Mouse (Mus musculus): ENCODE data around the gene Baiap2l1. TPM values are rescaled to one million over a fixed set of nuclear protein-coding genes. Genes with fewer than 3 reads are reported as not detected.

The Baiap2l1 gene
- total RNA-seq, 2 experiments from 2014 or later, result 1.6 to 2.2 TPM

- intact Hi-C loops (cut with DNase I; ENCODE audit: low total_unique reads), result no loop called here
- DNase-seq, result no peak
These were observed 94.8 kb downstream of the Baiap2l1 start for GRCm38 (mm10) chr5:144263082-144263481.

GRCm38 (mm10) chr5:144261829-144262228, 96.1 kb downstream of the Baiap2l1 start:
- DNase-seq, result no peak
- intact Hi-C loops (cut with DNase I; ENCODE audit: low total_unique reads), result no loop called here

GRCm38 (mm10) chr5:144261309-144261708, 96.6 kb downstream of the Baiap2l1 start:
- intact Hi-C loops (cut with DNase I; ENCODE audit: low total_unique reads), result no loop called here
- DNase-seq, result no peak

- intact Hi-C loops (cut with DNase I; ENCODE audit: low total_unique reads), result no loop called here
- DNase-seq, result no peak
These were observed 97.4 kb downstream of the Baiap2l1 start for GRCm38 (mm10) chr5:144260464-144260863.

GRCm38 (mm10) chr5:144259228-144259627, 98.7 kb downstream of the Baiap2l1 start:
- intact Hi-C loops (cut with DNase I; ENCODE audit: low total_unique reads), result no loop called here

GRCm38 (mm10) chr5:144258687-144259086, 99.2 kb downstream of the Baiap2l1 start:
- intact Hi-C loops (cut with DNase I; ENCODE audit: low total_unique reads), result no loop called here
- DNase-seq, result no peak

More at GRCm38 (mm10) chr5:144259228-144259627, 98.7 kb downstream of the Baiap2l1 start:
- no peak for DNase-seq

GRCm38 (mm10) chr5:144258131-144258611, 99.7 kb downstream of the Baiap2l1 start:
- peak; percentile 59 for DNase-seq
- intact Hi-C loops (cut with DNase I; ENCODE audit: low total_unique reads), result no loop called here

- intact Hi-C loops (cut with DNase I; ENCODE audit: low total_unique reads), result no loop called here
- DNase-seq, result no peak
These were observed 100.3 kb downstream of the Baiap2l1 start for GRCm38 (mm10) chr5:144257451-144258110.

GRCm38 (mm10) chr5:144256888-144257287, 101.0 kb downstream of the Baiap2l1 start:
- intact Hi-C loops (cut with DNase I; ENCODE audit: low total_unique reads), result no loop called here
- DNase-seq, result no peak

- intact Hi-C loops (cut with DNase I; ENCODE audit: low total_unique reads), result no loop called here
- no peak for DNase-seq
These were observed 101.4 kb downstream of the Baiap2l1 start for GRCm38 (mm10) chr5:144256541-144256870.

GRCm38 (mm10) chr5:144255632-144256540, 102.0 kb downstream of the Baiap2l1 start:
- peak; percentile 50 for DNase-seq
- intact Hi-C loops (cut with DNase I; ENCODE audit: low total_unique reads), result no loop called here

GRCm38 (mm10) chr5:144254811-144255631, 102.9 kb downstream of the Baiap2l1 start:
- intact Hi-C loops (cut with DNase I; ENCODE audit: low total_unique reads), result no loop called here
- peak; percentile 86 for DNase-seq

GRCm38 (mm10) chr5:144254122-144254810, 103.6 kb downstream of the Baiap2l1 start:
- intact Hi-C loops (cut with DNase I; ENCODE audit: low total_unique reads), result no loop called here
- DNase-seq, result peak; percentile 60

GRCm38 (mm10) chr5:144253212-144253611, 104.7 kb downstream of the Baiap2l1 start:
- DNase-seq, result no peak
- intact Hi-C loops (cut with DNase I; ENCODE audit: low total_unique reads), result no loop called here

GRCm38 (mm10) chr5:144251876-144252577, 105.9 kb downstream of the Baiap2l1 start:
- intact Hi-C loops (cut with DNase I; ENCODE audit: low total_unique reads), result no loop called here
- DNase-seq, result no peak

GRCm38 (mm10) chr5:144249871-144250270, 108.0 kb downstream of the Baiap2l1 start:
- intact Hi-C loops (cut with DNase I; ENCODE audit: low total_unique reads), result no loop called here
- DNase-seq, result no peak

- DNase-seq, result no peak
- intact Hi-C loops (cut with DNase I; ENCODE audit: low total_unique reads), result no loop called here
These were observed 109.9 kb downstream of the Baiap2l1 start for GRCm38 (mm10) chr5:144247906-144248585.

GRCm38 (mm10) chr5:144247307-144247706, 110.6 kb downstream of the Baiap2l1 start:
- intact Hi-C loops (cut with DNase I; ENCODE audit: low total_unique reads), result no loop called here
- no peak for DNase-seq

Measured in gastrocnemius, postnatal 14 days (tissue).